In the genomic region with DNA sequence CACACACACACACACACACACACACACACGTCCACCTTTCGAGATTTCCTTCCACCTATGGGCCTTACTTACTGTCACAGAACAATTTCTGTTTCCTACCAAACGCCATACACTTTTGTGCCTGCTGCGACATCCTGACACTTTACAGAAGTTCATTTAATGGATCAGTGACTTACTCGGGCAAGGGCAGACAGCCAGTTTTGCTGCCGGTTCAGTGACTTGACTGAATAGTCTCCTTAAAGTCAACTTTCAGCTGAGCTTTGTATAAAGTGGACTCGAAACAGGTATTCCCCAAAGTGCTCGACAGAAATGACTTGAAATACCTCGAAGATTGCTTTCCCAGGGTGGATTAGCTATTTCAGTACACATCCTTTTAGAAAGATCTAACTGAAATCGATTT, we compare ENCODE assay signal across 14 mouse cellular contexts.
DNase-seq lines count a peak whose midpoint lies in the region; ATAC-seq and TF ChIP-seq lines count a peak whose summit lies in the region.
"Had no signal": no experiment of that assay in that cellular context is flagged by ENCODE, and none has a peak within 500 bp of the region (broad histone marks: within the 10 kb centered on the region; RNA-seq: fewer than 3 reads in every experiment).

No protein-coding gene starts in this region.

- no peak overlapping the region for H3K4me3 ChIP-seq in lung, embryonic 14.5 days (ENCODE audit: low read depth, low read length)
- H3K4me3 ChIP-seq: limb, embryonic 15.5 days; midbrain, embryonic 13.5 days had no signal

- H3K27ac ChIP-seq in lung, embryonic 14.5 days (ENCODE audit: low read depth): peak overlapping the region; percentile 9; the same call in 1 of the 2 replicates
- H3K27ac ChIP-seq: midbrain, embryonic 13.5 days had no signal

- ATAC-seq in lung, embryonic 14.5 days (ENCODE audit: insufficient read depth): no peak
- ATAC-seq: midbrain, embryonic 13.5 days had no signal

- TF ChIP-seq CTCF in lung, embryonic 14.5 days (IDR thresholded peaks at IDR 0.05; ENCODE audit: low read depth): no peak

- WGBS in lung, embryonic 14.5 days: 34% methylated on average over 10 of the region's 10 CpGs

- peak; percentile 47 for DNase-seq in embryo, embryonic 10 days (ENCODE audit: low spot score)
- DNase-seq in embryo, embryonic 10.5 days (ENCODE audit: low spot score): no peak
- DNase-seq in lung, embryonic 14.5 days: peak; percentile 50
- DNase-seq in lung, postnatal 36 days: no peak
- DNase-seq in kidney, adult 11 months: peak; percentile 67
- peak; percentile 83 to 88 for DNase-seq in kidney, postnatal 25 days
- no peak for DNase-seq in left cerebral cortex, postnatal 14 days (ENCODE audit: low spot score in 2 of 2)
- no peak for DNase-seq in spleen, postnatal 10 days (ENCODE audit: low spot score in 2 of 2)
- DNase-seq: cerebellum, adult 18-20 months; gastrocnemius, postnatal 10 days; heart, postnatal 36 days; thymus, postnatal 14 days had no signal

- no peak overlapping the region for H3K9ac ChIP-seq in lung, embryonic 14.5 days
- H3K9ac ChIP-seq: limb, embryonic 15.5 days; midbrain, embryonic 13.5 days had no signal

- intact Hi-C loops in left cerebral cortex, postnatal 14 days (cut with DNase I): no loop called here

- peaks cover 45% of the 10 kb centered on the region for H3K4me1 ChIP-seq in lung, embryonic 14.5 days (ENCODE audit: insufficient read depth)

- no peak overlapping the region for H3K4me2 ChIP-seq in lung, embryonic 14.5 days
- H3K4me2 ChIP-seq: limb, embryonic 15.5 days; midbrain, embryonic 13.5 days had no signal

- no peaks in the 10 kb centered on the region for H3K27me3 ChIP-seq in lung, embryonic 14.5 days (ENCODE audit: insufficient read depth, low read length)
- H3K27me3 ChIP-seq: limb, embryonic 15.5 days had no signal

- no peaks in the 10 kb centered on the region for H3K36me3 ChIP-seq in lung, embryonic 14.5 days (ENCODE audit: insufficient read depth)
- H3K36me3 ChIP-seq: limb, embryonic 15.5 days; midbrain, embryonic 13.5 days had no signal

- no peaks in the 10 kb centered on the region for H3K9me3 ChIP-seq in lung, embryonic 14.5 days (ENCODE audit: low read depth, low read length)
- H3K9me3 ChIP-seq: limb, embryonic 15.5 days; midbrain, embryonic 13.5 days had no signal

Comparison
In these comparisons a context has a peak if more than half of its experiments do, and no peak if none do; other contexts are left out.
1. DNase-seq: peak in embryo, embryonic 10 days (single experiment), lung, embryonic 14.5 days (single experiment), kidney, adult 11 months (single experiment) and kidney, postnatal 25 days (2 of 2); none in embryo, embryonic 10.5 days (single experiment), lung, postnatal 36 days (single experiment), left cerebral cortex, postnatal 14 days (0 of 2) and spleen, postnatal 10 days (0 of 2).